Comparison of ENCODE assay signal across 23 mouse cellular contexts in the genomic region with DNA sequence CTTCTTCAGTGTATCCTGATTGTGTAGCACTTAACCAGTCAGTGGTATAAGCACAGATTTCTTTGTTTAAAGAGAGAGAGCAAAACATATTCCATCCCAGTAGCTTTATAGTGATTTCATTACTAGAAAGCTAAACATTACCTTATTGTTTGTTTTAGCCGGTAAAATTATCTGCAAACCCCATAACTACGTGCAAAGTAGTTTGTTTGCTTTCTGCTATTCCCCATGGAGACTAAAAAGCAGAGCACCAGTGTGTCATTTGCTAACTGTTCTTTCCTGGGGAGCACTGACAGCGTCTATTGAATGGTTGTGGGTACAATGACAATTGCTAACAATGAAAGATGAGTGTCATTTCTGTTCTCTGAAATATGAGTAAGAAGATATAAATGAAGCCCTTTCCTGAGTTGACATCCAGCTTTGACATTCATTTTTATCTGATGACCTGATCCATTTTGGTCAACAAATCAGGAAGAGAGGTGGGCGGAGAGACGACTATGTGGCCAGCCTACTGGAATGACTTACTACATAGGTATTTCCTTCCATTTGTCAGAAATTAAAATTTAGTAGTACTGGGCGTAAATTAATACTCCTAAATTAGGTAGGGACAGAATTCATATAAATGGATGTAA.
DNase-seq lines count a peak whose midpoint lies in the region; ATAC-seq and TF ChIP-seq lines count a peak whose summit lies in the region.
"Had no signal": no experiment of that assay in that cellular context is flagged by ENCODE, and none has a peak within 500 bp of the region (broad histone marks: within the 10 kb centered on the region; RNA-seq: fewer than 3 reads in every experiment).

No protein-coding gene starts in this region.

- no peaks in the 10 kb centered on the region for H3K4me1 ChIP-seq in lung, postnatal 0 days (ENCODE audit: insufficient read depth, low read depth, low read length)
- no peaks in the 10 kb centered on the region for H3K4me1 ChIP-seq in lung, adult 2 months (ENCODE audit: control insufficient read depth, insufficient read depth, low read length)
- H3K4me1 ChIP-seq: hindbrain, embryonic 13.5 days; midbrain, embryonic 15.5 days; neural tube, embryonic 13.5 days had no signal

- H3K27me3 ChIP-seq in lung, postnatal 0 days (replicated peaks; ENCODE audit: insufficient read depth, low read length) = no peaks in the 10 kb centered on the region
- H3K27me3 ChIP-seq in myocyte (ENCODE audit: control insufficient read depth, insufficient read depth, insufficient read length) = no peaks in the 10 kb centered on the region
- H3K27me3 ChIP-seq: heart, embryonic 12.5 days; hindbrain, embryonic 13.5 days; limb, embryonic 15.5 days; megakaryocyte, embryonic 14.5 days; midbrain, embryonic 15.5 days; neural tube, embryonic 13.5 days had no signal

- no peak overlapping the region for H3ac ChIP-seq in myocyte (ENCODE audit: control insufficient read depth, insufficient read length)

- 44% methylated on average over 6 of the region's 6 CpGs for WGBS in lung, postnatal 0 days
- WGBS in lung, adult 2 months = 35% methylated on average over 6 of the region's 6 CpGs

- H3K9me3 ChIP-seq in lung, postnatal 0 days (ENCODE audit: low read length) = no peaks in the 10 kb centered on the region
- H3K9me3 ChIP-seq: heart, embryonic 12.5 days; hindbrain, embryonic 13.5 days; limb, embryonic 15.5 days; megakaryocyte, embryonic 14.5 days; midbrain, embryonic 15.5 days; neural tube, embryonic 13.5 days had no signal

- ATAC-seq in lung, postnatal 0 days = peak; percentile 28; the same call in 1 of the 2 replicates
- no peak for ATAC-seq in megakaryocyte progenitor cell, adult 5-6 weeks (replicated peaks; ENCODE audit: poor library complexity)
- ATAC-seq: CD4-positive, CD25-positive, alpha-beta regulatory T cell, adult 4 months; forebrain, embryonic 16.5 days; midbrain, embryonic 15.5 days had no signal

- no peaks in the 10 kb centered on the region for H3K36me3 ChIP-seq in lung, postnatal 0 days (ENCODE audit: insufficient read depth, low read length)
- H3K36me3 ChIP-seq in myocyte (ENCODE audit: control insufficient read depth, insufficient read depth) = no peaks in the 10 kb centered on the region
- H3K36me3 ChIP-seq: heart, embryonic 12.5 days; hindbrain, embryonic 13.5 days; limb, embryonic 15.5 days; midbrain, embryonic 15.5 days; neural tube, embryonic 13.5 days had no signal

- no peak for TF ChIP-seq CTCF in lung, postnatal 0 days (IDR thresholded peaks at IDR 0.05)
- TF ChIP-seq CTCF in lung, adult 2 months (IDR thresholded peaks at IDR 0.05; ENCODE audit: insufficient read depth, low read length) = no peak

- peak; percentile 60 for TF ChIP-seq EP300 in lung, postnatal 0 days (IDR thresholded peaks at IDR 0.05)

- DNase-seq in kidney, adult 9 months = peak; percentile 10
- no peak for DNase-seq in kidney, adult 18-20 months
- peak; percentile 37 for DNase-seq in lung, postnatal 0 days (ENCODE audit: low spot score)
- no peak for DNase-seq in lung, adult 2 months
- peak; percentile 91 for DNase-seq in Muller cell, postnatal 12 days (ENCODE audit: inconsistent ontology term)
- DNase-seq: adrenal gland, postnatal 36 days; cerebellum, adult 9-10 months; gastrocnemius, postnatal 14 days; heart, adult 11 months; kidney, postnatal 10 days; left cerebral cortex, postnatal 4 days; retina, postnatal 1 day; thymus, postnatal 25 days had no signal

- no peak overlapping the region for H3K4me2 ChIP-seq in lung, postnatal 0 days (replicated peaks; ENCODE audit: low read depth, low read length)
- H3K4me2 ChIP-seq in myocyte (ENCODE audit: low read depth) = peak overlapping the region; percentile 48
- H3K4me2 ChIP-seq: heart, embryonic 12.5 days; hindbrain, embryonic 13.5 days; limb, embryonic 15.5 days; midbrain, embryonic 15.5 days; neural tube, embryonic 13.5 days had no signal

- no peak for TF ChIP-seq POLR2A in lung, adult 2 months (IDR thresholded peaks at IDR 0.05; ENCODE audit: borderline replicate concordance, extremely low read depth, low read depth, low read length)
- TF ChIP-seq POLR2A in myocyte (IDR thresholded peaks at IDR 0.05; ENCODE audit: insufficient read length, low read depth) = no peak

- no peak overlapping the region for H3K27ac ChIP-seq in lung, postnatal 0 days (ENCODE audit: low read length)
- H3K27ac ChIP-seq: hindbrain, embryonic 13.5 days; limb, embryonic 15.5 days; midbrain, embryonic 15.5 days; neural tube, embryonic 13.5 days had no signal

- no peak overlapping the region for H3K4me3 ChIP-seq in lung, postnatal 0 days (ENCODE audit: low read depth, low read length)
- no peak overlapping the region for H3K4me3 ChIP-seq in lung, adult 2 months (replicated peaks; ENCODE audit: extremely low read depth, low read depth, low read length)
- no peak overlapping the region for H3K4me3 ChIP-seq in myocyte
- H3K4me3 ChIP-seq: heart, embryonic 12.5 days; hindbrain, embryonic 13.5 days; limb, embryonic 15.5 days; megakaryocyte, embryonic 14.5 days; midbrain, embryonic 15.5 days; neural tube, embryonic 13.5 days had no signal

- no peaks in the 10 kb centered on the region for H3K79me2 ChIP-seq in myocyte (ENCODE audit: control insufficient read depth, insufficient read depth)

- no peak overlapping the region for H3K9ac ChIP-seq in lung, postnatal 0 days (replicated peaks; ENCODE audit: low read depth)
- H3K9ac ChIP-seq: heart, embryonic 12.5 days; hindbrain, embryonic 13.5 days; limb, embryonic 15.5 days; midbrain, embryonic 15.5 days; neural tube, embryonic 13.5 days had no signal

TF ChIP-seq in myocyte, 11 proteins besides CTCF, POLR2A, EP300 and RAD21:
- TF ChIP-seq MYOG (IDR thresholded peaks at IDR 0.05; ENCODE audit: control insufficient read depth in 1 of 3, insufficient read depth in 1 of 3, insufficient read length in 2 of 3, low read depth in 2 of 3) (no peak), MAX (IDR thresholded peaks at IDR 0.05; ENCODE audit: low read depth) (no peak), USF1 (IDR thresholded peaks at IDR 0.05; ENCODE audit: low read depth) (no peak), CEBPB (IDR thresholded peaks at IDR 0.05; ENCODE audit: insufficient read depth, poor library complexity, severe bottlenecking) (no peak), TCF12 (IDR thresholded peaks at IDR 0.05; ENCODE audit: insufficient read depth, poor library complexity, severe bottlenecking) (no peak), REST (IDR thresholded peaks at IDR 0.05; ENCODE audit: insufficient read depth, insufficient read length) (no peak), POLR2AphosphoS2 (IDR thresholded peaks at IDR 0.05; ENCODE audit: insufficient read length, low read depth) (no peak)

Comparison
In these comparisons a context has a peak if more than half of its experiments do, and no peak if none do; other contexts are left out.
1. DNase-seq: peak in kidney, adult 9 months (single experiment), lung, postnatal 0 days (single experiment) and Muller cell, postnatal 12 days (single experiment); none in kidney, adult 18-20 months (single experiment) and lung, adult 2 months (single experiment).